Mouse (Mus musculus) lung, adult 2 months (tissue): ENCODE measurements around the gene Tango2.

Experiments used
- CTCF ChIP-seq: fragments of 200-500 bp; IDR thresholded peaks from 2 replicates; pipeline ENCODE4 v1.5.1; 2011; ENCODE audit warnings: mild to moderate bottlenecking, low read length, control low read depth; ENCODE audit not compliant: insufficient read depth
- POLR2A ChIP-seq: fragments of 200-500 bp; IDR thresholded peaks from 2 replicates; pipeline ENCODE4 v1.6.1; 2011; ENCODE audit warnings: low read depth, mild to moderate bottlenecking, control low read depth, low read length, borderline replicate concordance; ENCODE audit errors: extremely low read depth

GRCm38 (mm10) chr16:18392469-18393426, 44.8 kb upstream of the Tango2 start:
- TF ChIP-seq CTCF (0 out of 2 replicates have a peak, but pooled peaks have one; percentile 30), POLR2A (peak; percentile 75; the same call in 1 of the 2 replicates)
